Mouse (Mus musculus) cerebellum, postnatal 25 days (tissue): ENCODE data around the gene Cav2.

ENCODE experiments used
- DNase-seq, 2 experiments: peaks; one replicate each; pipeline ENCODE4 v3.0.0; 2021; ENCODE audit warnings: mixed read lengths in 2 of 2

The Cav2 gene

DNA sequence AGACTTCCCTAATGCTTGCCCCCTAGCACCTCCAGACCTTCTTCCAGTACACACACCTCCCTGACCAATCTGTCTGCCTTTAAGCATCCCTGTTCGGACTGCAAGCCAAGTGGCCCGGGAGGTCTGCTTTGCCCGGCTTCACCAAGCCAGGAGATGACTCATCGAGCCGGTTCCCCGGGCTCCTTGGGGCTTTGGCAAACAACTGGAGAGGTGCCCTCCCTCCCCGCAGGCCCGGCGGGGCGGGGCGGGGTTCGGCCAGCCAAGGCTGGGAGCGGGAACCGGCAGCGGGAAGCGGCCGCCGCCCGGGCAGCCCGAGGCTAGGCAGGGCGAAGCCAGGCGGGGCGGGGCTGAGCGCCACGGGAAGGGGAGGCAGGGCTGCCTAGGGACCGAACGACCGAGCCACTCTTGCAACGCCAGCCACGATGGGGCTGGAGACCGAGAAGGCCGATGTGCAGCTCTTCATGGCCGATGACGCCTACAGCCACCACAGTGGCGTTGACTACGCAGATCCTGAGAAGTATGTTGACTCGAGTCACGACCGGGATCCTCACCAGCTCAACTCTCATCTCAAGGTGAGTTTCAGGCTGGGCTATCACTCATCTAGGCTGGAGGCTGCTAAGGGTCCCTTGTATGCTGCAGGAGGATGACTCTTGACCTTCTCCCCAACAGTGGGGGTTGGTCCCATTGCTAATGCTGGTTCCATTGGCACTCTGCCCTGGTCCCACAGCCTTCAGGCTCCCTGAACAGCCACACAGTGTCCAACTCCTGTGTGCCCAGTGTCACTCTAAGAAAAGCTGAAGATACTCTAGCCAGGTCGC lies at the start of gene Cav2:
TSS of gene Cav2 (plus strand) at position 247 of the 818 bp plus-strand sequence.
- peak; percentile 80 to 84 for DNase-seq

- no peak for DNase-seq
Observed at GRCm38 (mm10) chr6:17239693-17240092, 41.3 kb upstream of the Cav2 start.

- no peak for DNase-seq
Observed at GRCm38 (mm10) chr6:17241013-17241412, 40.0 kb upstream of the Cav2 start.

DNA sequence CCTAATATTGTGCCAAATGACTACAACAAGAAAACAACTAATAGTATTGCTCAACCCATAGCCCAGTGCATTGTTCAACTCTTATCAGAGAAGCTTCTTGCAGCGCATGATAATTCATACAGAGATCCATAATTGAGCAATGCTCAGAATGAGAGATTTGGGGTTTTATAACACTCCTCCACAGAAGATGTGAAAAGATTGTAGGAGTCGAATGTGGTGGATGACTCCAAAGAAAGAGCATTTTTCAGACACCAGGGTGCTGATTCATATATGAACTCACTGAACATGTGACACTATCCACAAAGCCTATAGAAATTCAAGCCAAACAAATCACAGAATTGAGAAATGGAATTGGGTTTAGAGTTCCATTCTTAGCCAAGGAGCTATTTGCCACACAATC lies 34.0 kb upstream of the Cav2 start:
- no peak for DNase-seq

- no peak for DNase-seq
Observed at GRCm38 (mm10) chr6:17247673-17248072, 33.3 kb upstream of the Cav2 start.

DNA sequence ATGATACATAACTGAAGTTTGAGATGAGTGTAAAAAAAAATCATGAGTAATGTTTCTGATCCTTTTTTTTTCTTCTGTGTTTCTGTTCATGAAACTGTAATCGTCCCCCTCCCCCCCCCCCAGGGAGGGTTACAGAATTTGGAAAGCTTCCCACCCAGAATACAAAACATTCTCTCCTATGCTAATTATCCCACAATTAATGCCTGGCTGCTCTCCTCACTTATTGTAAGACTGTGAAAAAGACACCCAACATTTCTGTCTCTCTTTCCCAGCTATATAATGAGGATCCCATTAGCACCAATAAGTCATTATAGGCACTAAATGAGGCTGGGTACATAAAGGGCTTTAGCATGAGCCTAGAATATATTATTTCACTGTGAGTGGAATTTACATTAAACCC lies 32.7 kb upstream of the Cav2 start:
- no peak for DNase-seq

- DNase-seq, result no peak
Observed at GRCm38 (mm10) chr6:17251958-17252357, 29.0 kb upstream of the Cav2 start.

DNA sequence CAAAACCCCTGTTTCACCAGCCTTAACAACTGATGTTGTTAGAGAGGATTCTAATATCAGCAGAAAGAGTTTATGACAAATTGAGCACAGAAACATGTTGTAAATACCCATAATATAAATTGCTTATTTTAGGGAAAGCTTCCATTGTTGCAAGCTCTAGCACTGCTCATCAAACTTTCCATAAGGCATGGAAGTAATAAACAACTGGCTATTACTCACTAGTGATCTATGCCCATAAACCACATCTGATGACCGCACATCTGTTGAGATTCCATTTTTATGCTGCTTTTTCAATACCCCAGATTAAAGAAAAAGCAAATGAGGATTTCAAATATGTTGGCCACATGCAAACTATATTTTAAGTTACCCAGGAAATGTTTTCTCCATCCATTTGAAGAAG lies 22.8 kb upstream of the Cav2 start:
- no peak for DNase-seq

- no peak for DNase-seq
Observed at GRCm38 (mm10) chr6:17258911-17259310, 22.1 kb upstream of the Cav2 start.

GRCm38 (mm10) chr6:17262786-17263185 lies 18.2 kb upstream of the Cav2 start:
- DNase-seq, result no peak

- no peak for DNase-seq
Observed at GRCm38 (mm10) chr6:17265043-17265442, 15.9 kb upstream of the Cav2 start.

DNA sequence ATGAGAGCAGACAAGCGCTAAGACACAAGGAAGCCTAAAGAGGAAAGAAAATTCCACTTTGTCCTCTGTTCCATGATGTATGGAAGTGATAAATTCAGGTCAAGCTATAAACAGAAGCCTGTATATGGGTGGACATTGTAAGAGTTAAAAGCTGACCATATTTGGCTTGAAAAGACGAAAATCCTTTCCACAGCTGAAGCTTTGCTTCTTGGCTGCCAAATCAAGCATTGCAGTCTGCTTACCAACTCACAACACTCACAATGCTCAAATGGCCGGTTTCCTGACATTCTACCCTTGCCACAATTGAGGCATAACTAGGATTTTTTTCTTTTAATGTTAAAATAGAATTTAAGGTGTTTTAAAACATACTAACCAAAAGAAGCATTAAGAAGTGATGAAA lies 14.5 kb upstream of the Cav2 start:
- DNase-seq, result no peak

DNA sequence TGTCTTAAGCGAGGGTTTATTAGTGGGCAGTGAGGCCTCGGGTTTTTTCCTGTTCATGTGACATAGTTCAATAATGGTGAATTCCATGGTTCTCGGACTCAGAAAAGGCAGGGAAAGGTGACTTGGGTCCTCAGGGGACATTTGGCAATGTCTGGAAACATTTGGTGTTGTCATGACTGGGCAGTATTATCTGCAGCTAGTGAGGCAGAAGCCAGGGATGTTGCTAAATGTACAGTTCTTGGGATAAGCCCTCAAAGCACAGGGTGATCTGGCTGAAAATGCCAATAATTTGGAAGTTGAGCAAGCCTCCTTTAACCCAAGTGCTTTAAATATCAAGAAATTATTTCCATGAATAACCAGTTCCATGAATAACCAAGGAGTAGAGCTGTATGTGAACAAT lies 2.6 kb upstream of the Cav2 start:
- no peak for DNase-seq

DNA sequence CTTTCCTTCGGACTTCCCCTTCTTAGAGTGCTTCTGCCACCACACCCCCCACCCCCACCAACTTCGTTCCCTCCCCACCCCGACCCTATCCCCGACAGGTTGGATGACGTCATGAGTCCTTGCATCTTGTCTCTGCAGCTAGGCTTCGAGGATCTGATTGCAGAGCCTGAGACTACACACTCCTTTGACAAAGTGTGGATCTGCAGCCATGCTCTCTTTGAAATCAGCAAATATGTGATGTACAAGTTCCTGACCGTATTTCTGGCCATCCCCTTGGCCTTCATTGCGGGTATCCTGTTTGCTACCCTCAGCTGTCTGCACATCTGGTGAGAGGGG lies 740 bp downstream of the Cav2 start:
- no peak for DNase-seq

DNA sequence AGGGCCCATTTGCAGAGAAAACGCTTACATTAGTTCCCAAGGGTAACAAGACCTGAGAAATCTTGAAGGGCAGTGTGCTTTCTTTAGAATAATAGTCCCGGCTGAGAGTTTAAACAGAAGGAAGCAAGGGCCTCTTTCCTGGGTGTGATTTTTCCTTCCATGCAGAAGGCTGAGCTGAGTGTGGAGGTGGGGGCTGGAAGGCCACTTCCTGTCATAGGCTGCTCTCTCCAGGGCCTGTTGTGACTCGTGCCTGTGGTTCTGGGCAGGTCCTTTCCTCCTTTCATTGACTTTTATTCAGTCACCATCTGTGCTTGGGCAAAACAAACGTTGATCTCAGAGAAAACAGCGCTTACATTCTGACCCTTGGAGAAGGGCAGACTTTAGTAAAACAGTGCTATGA lies 1.2 kb downstream of the Cav2 start:
- no peak for DNase-seq

GRCm38 (mm10) chr6:17283834-17284233 lies 2.8 kb downstream of the Cav2 start:
- no peak for DNase-seq

- DNase-seq, result no peak
Observed at GRCm38 (mm10) chr6:17286381-17286780, 5.4 kb downstream of the Cav2 start.

GRCm38 (mm10) chr6:17295116-17295515 lies 14.1 kb downstream of the Cav2 start:
- no peak for DNase-seq

GRCm38 (mm10) chr6:17305954-17306601 lies 25.1 kb downstream of the Cav2 start, which contains the start of gene Cav1:
TSS of gene Cav1 (plus strand) at chr6:17306335.
- DNase-seq, result peak; percentile 70 to 71

- DNase-seq, result peak in 1 of 2 experiments; percentile 15
Observed at GRCm38 (mm10) chr6:17306602-17307325, 25.8 kb downstream of the Cav2 start.

DNA sequence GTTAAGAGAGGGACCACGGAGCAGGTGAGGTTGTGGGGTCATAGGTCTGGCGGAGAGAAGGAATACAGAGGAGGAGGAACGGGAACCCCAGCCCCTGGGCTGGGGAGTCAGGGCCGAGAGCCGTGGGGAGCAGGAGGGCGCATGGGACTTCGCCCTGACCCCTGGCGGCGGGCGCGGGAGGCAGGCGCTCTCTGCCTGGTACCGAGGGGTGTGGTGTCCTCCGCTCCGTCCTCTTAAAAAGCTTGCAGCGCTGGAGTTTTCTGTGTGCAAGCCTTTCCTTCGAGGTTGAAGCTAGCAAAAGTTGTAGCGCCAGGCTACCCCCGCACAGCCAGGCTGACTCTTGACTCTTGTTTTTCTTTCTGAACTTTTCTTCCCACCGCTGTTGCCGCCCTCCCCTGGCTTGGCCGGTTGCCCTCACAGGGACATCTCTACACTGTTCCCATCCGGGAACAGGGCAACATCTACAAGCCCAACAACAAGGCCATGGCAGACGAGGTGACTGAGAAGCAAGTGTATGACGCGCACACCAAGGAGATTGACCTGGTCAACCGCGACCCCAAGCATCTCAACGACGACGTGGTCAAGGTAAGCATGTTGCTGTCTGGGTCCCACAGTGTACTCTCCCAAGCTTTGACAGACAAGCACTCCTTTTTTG lies 26.6 kb downstream of the Cav2 start:
- DNase-seq, result peak; percentile 53 to 69

DNA sequence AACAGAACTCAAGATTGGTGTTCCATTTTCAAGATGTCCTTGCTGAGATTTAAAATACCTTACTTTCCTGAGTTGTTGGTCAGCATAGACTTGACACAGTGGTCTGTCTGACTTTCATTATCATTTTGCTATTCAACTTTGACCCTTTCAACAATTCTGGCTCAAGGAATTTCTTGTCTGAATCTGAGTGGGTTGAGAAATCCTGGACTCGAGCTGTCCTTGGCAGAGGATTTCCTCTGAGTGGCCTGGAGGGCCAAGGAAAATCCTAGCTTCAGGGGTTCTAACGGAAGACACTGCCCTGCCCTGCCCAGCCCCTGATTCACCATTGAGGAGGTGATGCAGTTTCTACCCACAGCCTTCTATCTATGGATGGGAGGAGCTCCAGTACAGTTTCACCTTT lies 27.7 kb downstream of the Cav2 start:
- no peak for DNase-seq

DNA sequence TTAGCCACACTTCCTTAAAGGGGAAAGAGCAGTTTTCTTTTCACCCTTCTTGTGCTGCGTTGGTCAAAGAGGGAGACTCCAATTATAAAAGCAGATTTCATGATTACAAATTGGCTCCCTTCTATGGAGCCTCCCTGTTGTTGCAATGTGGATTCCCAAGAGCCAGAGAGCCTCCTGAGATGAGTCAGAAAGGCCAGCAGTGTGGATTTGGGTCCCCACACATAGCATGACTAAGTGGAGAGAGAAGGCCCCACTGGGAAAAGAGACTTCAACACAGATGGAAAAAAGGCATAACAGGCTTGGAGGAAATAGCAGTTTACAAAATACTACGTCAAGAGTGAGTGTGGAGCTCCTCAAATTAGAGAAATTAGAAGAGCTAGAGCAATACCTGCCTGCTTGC lies 28.3 kb downstream of the Cav2 start:
- no peak for DNase-seq
